Mouse (Mus musculus) liver, postnatal 0 days (tissue): Measurements from ENCODE around the gene Ctla2a.
"Not testable (repeated sequence)": the region's sequence is repeated elsewhere in the genome, so short reads cannot be mapped to it uniquely, and the experiment has no call there.

Experiments used
- CTCF ChIP-seq: sonication (generic); IDR thresholded peaks from 2 replicates; pipeline ENCODE4 v1.5.1; 2016; ENCODE audit warnings: antibody characterized with exemption, low read depth
- EP300 ChIP-seq: IDR thresholded peaks from 2 replicates; pipeline ENCODE4 v1.6.1; 2016; ENCODE audit warnings: antibody characterized with exemption, low read depth, mild to moderate bottlenecking

DNA sequence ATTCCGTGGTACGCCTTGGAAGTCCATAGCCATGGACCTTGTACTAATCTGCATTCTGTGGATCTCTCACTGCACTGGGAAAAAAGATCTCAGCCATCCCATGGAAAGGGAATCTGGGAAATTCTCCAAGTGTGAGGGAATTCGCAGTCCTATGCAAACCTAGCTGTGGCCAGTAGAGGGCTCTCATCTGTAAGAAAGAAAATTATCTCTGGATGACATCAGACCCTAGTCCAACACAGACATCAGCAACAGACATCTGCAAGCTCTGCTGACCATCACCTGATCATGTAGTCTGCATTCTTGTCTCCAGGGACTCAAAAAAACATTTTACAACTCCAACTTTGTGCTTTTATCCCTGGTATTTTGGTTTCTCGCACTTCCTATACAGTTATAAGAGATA lies 35.9 kb upstream of the Ctla2a start:
- TF ChIP-seq CTCF: peak; percentile 12; the same call in 1 of the 2 replicates
- not testable (repeated sequence) for TF ChIP-seq EP300
